Mouse (Mus musculus) ZHBTc4 (cell line): ENCODE data around the gene Map4k4.

Experiments
- DNase-seq: peaks from one replicate; pipeline ENCODE4 v3.0.0-alpha.2; 2011; ENCODE audit warnings: low read depth, low spot score

Gene Map4k4

GRCm38 (mm10) chr1:40000899-40001298, 100.2 kb downstream of the Map4k4 start:
- peak; percentile 54 for DNase-seq

- peak; percentile 85 for DNase-seq
These were observed 101.5 kb downstream of the Map4k4 start for GRCm38 (mm10) chr1:40002129-40002727.

GRCm38 (mm10) chr1:40006043-40006651, 105.4 kb downstream of the Map4k4 start:
- DNase-seq, result no peak

- DNase-seq, result no peak
These were observed 107.3 kb downstream of the Map4k4 start for GRCm38 (mm10) chr1:40007962-40008471.

- DNase-seq, result no peak
These were observed 112.0 kb downstream of the Map4k4 start for GRCm38 (mm10) chr1:40012696-40013095.

- DNase-seq, result no peak
These were observed 114.5 kb downstream of the Map4k4 start for GRCm38 (mm10) chr1:40015066-40015678.

- DNase-seq, result no peak
These were observed 120.9 kb downstream of the Map4k4 start for GRCm38 (mm10) chr1:40021617-40022016.

GRCm38 (mm10) chr1:40022472-40023135, 121.9 kb downstream of the Map4k4 start:
- no peak for DNase-seq

GRCm38 (mm10) chr1:40023206-40023605, 122.5 kb downstream of the Map4k4 start:
- DNase-seq, result no peak

GRCm38 (mm10) chr1:40023748-40024147, 123.0 kb downstream of the Map4k4 start:
- no peak for DNase-seq

- DNase-seq, result no peak
These were observed 124.0 kb downstream of the Map4k4 start for GRCm38 (mm10) chr1:40024554-40025320.

- no peak for DNase-seq
These were observed 124.7 kb downstream of the Map4k4 start for GRCm38 (mm10) chr1:40025416-40025815.

GRCm38 (mm10) chr1:40027116-40027620, 126.5 kb downstream of the Map4k4 start:
- DNase-seq, result no peak

GRCm38 (mm10) chr1:40028207-40028998, 127.7 kb downstream of the Map4k4 start:
- DNase-seq, result no peak

- DNase-seq, result no peak
These were observed 128.9 kb downstream of the Map4k4 start for GRCm38 (mm10) chr1:40029597-40029996.

- no peak for DNase-seq
These were observed 129.7 kb downstream of the Map4k4 start for GRCm38 (mm10) chr1:40030287-40030975.

GRCm38 (mm10) chr1:40030976-40031356, 130.3 kb downstream of the Map4k4 start:
- no peak for DNase-seq

- DNase-seq, result no peak
These were observed 130.9 kb downstream of the Map4k4 start for GRCm38 (mm10) chr1:40031626-40032025.

GRCm38 (mm10) chr1:40033315-40033714, 132.6 kb downstream of the Map4k4 start:
- DNase-seq, result no peak
